ENCODE assay signal across 8 mouse cellular contexts in genomic region chr4:148805161-148805810, GRCm38 (mm10). TPM values are rescaled to one million over a fixed set of nuclear protein-coding genes. Genes with fewer than 3 reads are reported as not detected.
DNase-seq lines count a peak whose midpoint lies in the region; ATAC-seq and TF ChIP-seq lines count a peak whose summit lies in the region.

No protein-coding gene starts in this region.

- no peaks in the 10 kb centered on the region for H3K9me3 ChIP-seq in forebrain, postnatal 0 days (ENCODE audit: low read length)
- no peaks in the 10 kb centered on the region for H3K9me3 ChIP-seq in intestine, embryonic 15.5 days
- no peaks in the 10 kb centered on the region for H3K9me3 ChIP-seq in lung, embryonic 15.5 days

- WGBS in forebrain, postnatal 0 days = under 1% methylated on average over 42 of the region's 42 CpGs
- WGBS in intestine, embryonic 15.5 days = under 1% methylated on average over 42 of the region's 42 CpGs
- WGBS in lung, embryonic 15.5 days = under 1% methylated on average over 42 of the region's 42 CpGs

- no peak overlapping the region for H3K27ac ChIP-seq in forebrain, postnatal 0 days (ENCODE audit: low read depth, low read length)
- peak overlapping the region; percentile 17; the same call in 1 of the 2 replicates for H3K27ac ChIP-seq in intestine, embryonic 15.5 days
- peak overlapping the region; percentile 67 for H3K27ac ChIP-seq in lung, embryonic 15.5 days

- H3K36me3 ChIP-seq in forebrain, postnatal 0 days (ENCODE audit: insufficient read depth) = no peaks in the 10 kb centered on the region
- no peaks in the 10 kb centered on the region for H3K36me3 ChIP-seq in intestine, embryonic 15.5 days
- no peaks in the 10 kb centered on the region for H3K36me3 ChIP-seq in lung, embryonic 15.5 days

- H3K9ac ChIP-seq in forebrain, postnatal 0 days = no peak overlapping the region
- H3K9ac ChIP-seq in intestine, embryonic 15.5 days = peak overlapping the region; percentile 62
- H3K9ac ChIP-seq in lung, embryonic 15.5 days = peak overlapping the region; percentile 60

- H3K4me2 ChIP-seq in forebrain, postnatal 0 days (ENCODE audit: low read depth) = peak overlapping the region; percentile 99
- peak overlapping the region; percentile 99 for H3K4me2 ChIP-seq in intestine, embryonic 15.5 days (replicated peaks)
- peak overlapping the region; percentile 100 for H3K4me2 ChIP-seq in lung, embryonic 15.5 days

- peak overlapping the region; percentile 48 for H3K4me3 ChIP-seq in forebrain, postnatal 0 days (ENCODE audit: low read depth, low read length)
- peak overlapping the region; percentile 72 for H3K4me3 ChIP-seq in intestine, embryonic 15.5 days (replicated peaks)
- peak overlapping the region; percentile 75 for H3K4me3 ChIP-seq in lung, embryonic 15.5 days

- no peak for ATAC-seq in forebrain, postnatal 0 days
- ATAC-seq in intestine, embryonic 15.5 days = peak; percentile 18
- no peak; the same call in 1 of the 2 replicates for ATAC-seq in lung, embryonic 15.5 days (ENCODE audit: borderline replicate concordance, extremely low read depth, low FRiP score, low TSS enrichment)
- no peak for ATAC-seq in cerebellum, adult (ENCODE audit: insufficient number of reproducible peaks, low FRiP score, low TSS enrichment)

- H3K27me3 ChIP-seq in forebrain, postnatal 0 days (ENCODE audit: insufficient read depth, low read length) = peaks cover 65% of the 10 kb centered on the region
- H3K27me3 ChIP-seq in intestine, embryonic 15.5 days (replicated peaks) = peaks cover 28% of the 10 kb centered on the region
- H3K27me3 ChIP-seq in lung, embryonic 15.5 days = peaks cover 67% of the 10 kb centered on the region

- H3K4me1 ChIP-seq in forebrain, postnatal 0 days (ENCODE audit: insufficient read depth) = peaks cover 8% of the 10 kb centered on the region; the same call in 1 of the 2 replicates
- H3K4me1 ChIP-seq in intestine, embryonic 15.5 days (replicated peaks) = peaks cover 34% of the 10 kb centered on the region
- H3K4me1 ChIP-seq in lung, embryonic 15.5 days = peaks cover 49% of the 10 kb centered on the region

- TF ChIP-seq CTCF in forebrain, postnatal 0 days (IDR thresholded peaks at IDR 0.05; ENCODE audit: low read depth) = no peak

- DNase-seq in retina, embryonic 14.5 days (ENCODE audit: low spot score) = peak; percentile 51
- no peak for DNase-seq in retina, postnatal 1 day
- no peak for DNase-seq in forebrain, postnatal 0 days
- peak; percentile 52 for DNase-seq in testis, postnatal 10 days (ENCODE audit: low spot score)
- no peak for DNase-seq in layer of hippocampus, postnatal 14 days (ENCODE audit: low spot score in 2 of 2)

RNA-seq across cellular contexts. Expression of gene Casz1, which starts 1.1 kb away (rescaled TPM):
- total RNA-seq in forebrain, postnatal 0 days (2014; rRNA removed) = 1.2 and 3.1 TPM in 2 replicates
- polyA plus RNA-seq in forebrain, postnatal 0 days (2015; fragmentation: Nextera tagmentation; extraction: Ambion mirVana) = 0.65 and 1.1 TPM in 2 replicates
- polyA plus RNA-seq in intestine, embryonic 15.5 days (2015; fragmentation: Nextera tagmentation; extraction: Ambion mirVana) = 4.4 and 6.0 TPM in 2 replicates
- 5.4 and 6.5 TPM in 2 replicates for polyA plus RNA-seq in lung, embryonic 15.5 days (2015; fragmentation: Nextera tagmentation; extraction: Ambion mirVana)
- 1 to 10 TPM in 1 of 2 experiments, under 1 TPM in 1; 0.88 to 1.1 TPM for total RNA-seq in layer of hippocampus, postnatal 14 days (2021)

Comparison
In these comparisons a context has a peak if more than half of its experiments do, and no peak if none do; other contexts are left out.
1. DNase-seq: peak in retina, embryonic 14.5 days (single experiment) and testis, postnatal 10 days (single experiment); none in retina, postnatal 1 day (single experiment), forebrain, postnatal 0 days (single experiment) and layer of hippocampus, postnatal 14 days (0 of 2).
2. Peak in every context shown above with its lines, with median percentiles within 50 percentile points of each other: H3K4me2 ChIP-seq and H3K4me3 ChIP-seq.